Mouse (Mus musculus): ENCODE results near the gene Slc31a2. TPM values are rescaled to one million over a fixed set of nuclear protein-coding genes. Genes with fewer than 3 reads are reported as not detected.

Gene Slc31a2
- polyA plus RNA-seq, 2 experiments: 2.9 to 4.1 TPM

DNA sequence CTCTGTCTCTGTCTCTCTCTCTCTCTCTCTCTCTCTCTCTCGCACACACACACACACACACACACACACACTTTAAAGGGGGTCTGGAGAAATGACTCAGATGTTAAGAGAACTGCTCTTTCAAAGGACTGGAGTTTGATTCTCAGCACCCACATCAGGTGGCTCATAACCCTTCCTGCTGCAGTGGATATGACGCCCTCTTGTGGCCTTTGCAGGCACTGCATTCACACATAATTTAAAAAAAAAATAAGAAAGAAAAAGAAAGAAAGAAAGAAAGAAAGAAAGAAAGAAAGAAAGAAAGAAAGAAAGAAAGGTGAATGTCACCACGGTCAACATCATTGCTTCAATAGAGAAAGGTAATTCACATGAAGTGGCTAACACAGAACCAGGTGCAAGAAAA is 14.9 kb downstream of the Slc31a2 start:
- DNase-seq (ENCODE audit: low read depth in 3 of 3, low spot score in 3 of 3) (no peak), ATAC-seq (ENCODE audit: insufficient read depth) (no peak)
- TF ChIP-seq EP300 (IDR thresholded peaks at IDR 0.05; ENCODE audit: low read depth) (no peak), CTCF (IDR thresholded peaks at IDR 0.05; ENCODE audit: low read depth) (peak; percentile 42; the same call in 1 of the 2 replicates)
- H3K27ac ChIP-seq: no peak overlapping the region
- WGBS (ENCODE audit: insufficient replicate concordance): 35% methylated on average over 3 of the region's 3 CpGs
- H3K9ac ChIP-seq (replicated peaks): no peak overlapping the region
- H3K27me3 ChIP-seq (ENCODE audit: control insufficient read depth, insufficient read depth, low read length): no peaks in the 10 kb centered on the region
- H3K4me2 ChIP-seq (ENCODE audit: low read depth): no peak overlapping the region
- no peak overlapping the region for H3K4me3 ChIP-seq (ENCODE audit: insufficient read depth in 1 of 2, low read depth in 2 of 2, low read length in 2 of 2)
- H3K9me3 ChIP-seq (ENCODE audit: control insufficient read depth, low read length): no peaks in the 10 kb centered on the region
- H3K4me1 ChIP-seq (replicated peaks; ENCODE audit: control insufficient read depth in 2 of 2, insufficient read depth in 2 of 2, low read length in 1 of 2): peaks cover 0 to 2% of the 10 kb centered on the region in 2 experiments; a peak in 1 of 4 replicates
- H3K36me3 ChIP-seq (replicated peaks; ENCODE audit: control insufficient read depth, insufficient read depth, low read depth): no peaks in the 10 kb centered on the region

DNA sequence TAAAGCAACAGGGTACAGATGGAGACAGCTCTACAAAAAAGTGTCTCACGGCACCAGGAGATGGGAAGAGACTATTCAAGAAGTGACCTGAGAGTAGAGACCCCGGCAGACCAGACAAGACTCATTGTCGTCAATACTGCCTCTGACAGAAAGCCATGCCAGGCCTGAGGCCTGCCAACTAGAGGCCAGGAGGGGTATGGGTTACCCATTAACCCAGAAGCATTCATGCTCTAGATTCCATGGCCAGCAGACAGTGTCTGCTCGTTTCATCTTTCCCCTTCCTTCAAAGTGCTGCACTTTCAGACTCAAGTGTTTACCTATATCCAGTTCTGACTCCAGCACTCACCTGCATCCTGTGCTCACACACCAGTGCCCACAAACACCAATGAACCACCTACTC is 15.7 kb downstream of the Slc31a2 start:
- no peak overlapping the region for H3K4me2 ChIP-seq (ENCODE audit: low read depth)
- H3K4me1 ChIP-seq (replicated peaks; ENCODE audit: control insufficient read depth in 2 of 2, insufficient read depth in 2 of 2, low read length in 1 of 2): peaks cover 0 to 2% of the 10 kb centered on the region in 2 experiments; a peak in 1 of 4 replicates
- no peaks in the 10 kb centered on the region for H3K27me3 ChIP-seq (ENCODE audit: control insufficient read depth, insufficient read depth, low read length)
- H3K36me3 ChIP-seq (replicated peaks; ENCODE audit: control insufficient read depth, insufficient read depth, low read depth): no peaks in the 10 kb centered on the region
- no peak overlapping the region for H3K9ac ChIP-seq (replicated peaks)
- no peak overlapping the region for H3K4me3 ChIP-seq (ENCODE audit: insufficient read depth in 1 of 2, low read depth in 2 of 2, low read length in 2 of 2)
- no peak overlapping the region for H3K27ac ChIP-seq
- H3K9me3 ChIP-seq (ENCODE audit: control insufficient read depth, low read length): no peaks in the 10 kb centered on the region
- WGBS (ENCODE audit: insufficient replicate concordance): 59% methylated on average over 4 of the region's 4 CpGs
- no peak for DNase-seq (ENCODE audit: low read depth in 3 of 3, low spot score in 3 of 3)
- TF ChIP-seq CTCF (IDR thresholded peaks at IDR 0.05; ENCODE audit: low read depth): no peak
- TF ChIP-seq EP300 (IDR thresholded peaks at IDR 0.05; ENCODE audit: low read depth): no peak
- no peak for ATAC-seq (ENCODE audit: insufficient read depth)

DNA sequence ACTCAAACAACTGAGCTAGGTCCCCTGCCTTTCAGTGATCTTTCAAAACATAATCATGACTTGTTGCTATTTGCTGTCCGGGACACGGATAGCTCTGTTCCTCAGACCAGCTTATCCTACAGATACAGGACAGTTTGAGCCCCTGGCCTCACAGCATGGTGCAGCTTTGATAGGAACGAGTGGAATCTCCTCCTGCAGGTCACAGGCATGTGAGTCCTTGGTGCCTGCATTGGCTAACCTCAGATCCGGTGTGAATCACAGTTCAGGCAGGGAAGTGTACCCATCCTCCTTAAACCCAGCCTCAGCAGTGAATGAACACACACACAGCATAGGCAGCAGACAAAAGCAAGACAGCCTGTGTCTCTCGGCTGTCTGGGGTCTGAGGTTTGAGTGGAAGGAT is 19.0 kb downstream of the Slc31a2 start:
- H3K36me3 ChIP-seq (replicated peaks; ENCODE audit: control insufficient read depth, insufficient read depth, low read depth): no peaks in the 10 kb centered on the region
- H3K9ac ChIP-seq (replicated peaks): no peak overlapping the region
- ATAC-seq (ENCODE audit: insufficient read depth) (no peak), DNase-seq (ENCODE audit: low read depth in 3 of 3, low spot score in 3 of 3) (no peak)
- H3K27ac ChIP-seq: no peak overlapping the region
- TF ChIP-seq EP300 (IDR thresholded peaks at IDR 0.05; ENCODE audit: low read depth) (no peak), CTCF (IDR thresholded peaks at IDR 0.05; ENCODE audit: low read depth) (no peak)
- no peaks in the 10 kb centered on the region for H3K9me3 ChIP-seq (ENCODE audit: control insufficient read depth, low read length)
- H3K4me1 ChIP-seq (replicated peaks; ENCODE audit: control insufficient read depth in 2 of 2, insufficient read depth in 2 of 2, low read length in 1 of 2): peaks cover 0 to 5% of the 10 kb centered on the region in 2 experiments; a peak in 1 of 4 replicates
- no peak overlapping the region for H3K4me2 ChIP-seq (ENCODE audit: low read depth)
- H3K27me3 ChIP-seq (ENCODE audit: control insufficient read depth, insufficient read depth, low read length): no peaks in the 10 kb centered on the region
- WGBS (ENCODE audit: insufficient replicate concordance): 44% methylated on average over 5 of the region's 5 CpGs
- no peak overlapping the region for H3K4me3 ChIP-seq (ENCODE audit: insufficient read depth in 1 of 2, low read depth in 2 of 2, low read length in 2 of 2)

DNA sequence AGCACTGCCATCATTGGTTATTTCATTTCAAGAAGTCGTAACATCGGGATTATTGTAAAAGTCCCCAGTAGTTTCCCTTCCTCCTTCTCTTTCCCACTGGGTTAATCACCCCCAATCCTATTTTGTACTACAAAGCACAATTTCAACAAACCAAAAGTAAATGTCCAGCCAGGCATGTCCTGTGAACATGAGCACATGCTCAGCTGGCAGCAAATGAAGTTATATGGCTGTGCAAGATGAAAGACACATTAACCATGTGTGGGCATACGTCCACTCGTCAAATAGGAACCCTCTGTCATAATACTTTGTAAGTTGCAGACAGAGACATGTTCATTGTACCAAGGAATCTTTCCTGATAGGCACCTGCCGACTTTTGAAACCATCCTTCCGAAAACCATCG is 20.6 kb downstream of the Slc31a2 start:
- ATAC-seq (ENCODE audit: insufficient read depth) (no peak), DNase-seq (ENCODE audit: low read depth in 3 of 3, low spot score in 3 of 3) (no peak)
- no peak overlapping the region for H3K4me2 ChIP-seq (ENCODE audit: low read depth)
- H3K9ac ChIP-seq (replicated peaks): no peak overlapping the region
- H3K4me3 ChIP-seq (ENCODE audit: insufficient read depth in 1 of 2, low read depth in 2 of 2, low read length in 2 of 2): no peak overlapping the region
- no peaks in the 10 kb centered on the region for H3K36me3 ChIP-seq (replicated peaks; ENCODE audit: control insufficient read depth, insufficient read depth, low read depth)
- WGBS (ENCODE audit: insufficient replicate concordance): 64% methylated on average over 7 of the region's 7 CpGs
- TF ChIP-seq CTCF (IDR thresholded peaks at IDR 0.05; ENCODE audit: low read depth) (no peak), EP300 (IDR thresholded peaks at IDR 0.05; ENCODE audit: low read depth) (no peak)
- H3K27me3 ChIP-seq (ENCODE audit: control insufficient read depth, insufficient read depth, low read length): no peaks in the 10 kb centered on the region; the same call in 1 of the 2 replicates
- H3K27ac ChIP-seq: no peak overlapping the region
- H3K9me3 ChIP-seq (ENCODE audit: control insufficient read depth, low read length): no peaks in the 10 kb centered on the region
- peaks cover 0 to 7% of the 10 kb centered on the region in 2 experiments; a peak in 2 of 4 replicates for H3K4me1 ChIP-seq (replicated peaks; ENCODE audit: control insufficient read depth in 2 of 2, insufficient read depth in 2 of 2, low read length in 1 of 2)

DNA sequence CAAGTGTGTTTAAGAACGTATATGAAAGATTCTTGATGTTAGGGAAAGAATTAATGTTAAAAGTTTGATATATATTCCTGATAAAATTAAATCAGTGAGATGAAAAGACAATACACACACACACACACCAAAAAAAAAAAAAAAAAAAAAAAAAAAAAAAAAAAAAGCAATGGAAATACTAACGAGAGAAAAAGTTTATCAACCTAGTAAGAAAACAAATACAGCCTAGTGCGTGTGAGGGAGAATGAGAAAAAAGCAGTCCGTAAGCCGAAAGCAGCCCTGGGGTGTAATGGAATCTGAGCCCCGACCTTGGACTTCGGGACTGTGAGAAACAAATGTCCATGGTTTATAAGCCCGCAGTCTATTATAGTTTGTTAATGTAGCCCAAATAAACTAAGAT is 23.2 kb downstream of the Slc31a2 start:
- Histone ChIP-seq H3K9ac (replicated peaks) (no peak overlapping the region), H3K27ac (no peak overlapping the region), H3K36me3 (replicated peaks; ENCODE audit: control insufficient read depth, insufficient read depth, low read depth) (no peaks in the 10 kb centered on the region), H3K4me2 (ENCODE audit: low read depth) (peak overlapping the region; percentile 79), H3K27me3 (ENCODE audit: control insufficient read depth, insufficient read depth, low read length) (no peaks in the 10 kb centered on the region; the same call in 1 of the 2 replicates), H3K4me3 (ENCODE audit: insufficient read depth in 1 of 2, low read depth in 2 of 2, low read length in 2 of 2) (no peak overlapping the region), H3K9me3 (ENCODE audit: control insufficient read depth, low read length) (no peaks in the 10 kb centered on the region), H3K4me1 (replicated peaks; ENCODE audit: control insufficient read depth in 2 of 2, insufficient read depth in 2 of 2, low read length in 1 of 2) (peaks cover 0 to 5% of the 10 kb centered on the region in 2 experiments; a peak in 1 of 4 replicates)
- TF ChIP-seq EP300 (IDR thresholded peaks at IDR 0.05; ENCODE audit: low read depth): no peak
- no peak for TF ChIP-seq CTCF (IDR thresholded peaks at IDR 0.05; ENCODE audit: low read depth)
- ATAC-seq (ENCODE audit: insufficient read depth) (no peak), DNase-seq (ENCODE audit: low read depth in 3 of 3, low spot score in 3 of 3) (no peak)
- WGBS (ENCODE audit: insufficient replicate concordance): 66% methylated on average over 8 of the region's 8 CpGs
